Mouse (Mus musculus) G1E (cell line): ENCODE results near the gene Wdr92. TPM values are rescaled to one million over a fixed set of nuclear protein-coding genes. Genes with fewer than 3 reads are reported as not detected.
"Not testable (repeated sequence)": the region's sequence is repeated elsewhere in the genome, so short reads cannot be mapped to it uniquely, and the experiment has no call there.

Experiments used
- ATAC-seq: 2 replicates; pipeline ENCODE4 v1.8.0; 2016; ENCODE audit warnings: mild to moderate bottlenecking; ENCODE audit not compliant: insufficient number of reproducible peaks, poor library complexity, low FRiP score, severe bottlenecking; ENCODE audit errors: extremely low read depth
- DNase-seq: peaks from one replicate; pipeline ENCODE4 v3.0.0; 2012; ENCODE audit warnings: low spot score
- H3K27me3 ChIP-seq: 2 replicates; pipeline ENCODE4 v1.6.1; 2012; ENCODE audit warnings: mild to moderate bottlenecking, low read length, inconsistent platforms; ENCODE audit not compliant: insufficient read depth
- H3K36me3 ChIP-seq: replicated peaks from 2 replicates; pipeline ENCODE3; 2012; ENCODE audit warnings: mild to moderate bottlenecking, inconsistent platforms
- H3K4me1 ChIP-seq: 2 replicates; pipeline ENCODE4 v1.6.1; 2012; ENCODE audit warnings: low read depth, low read length, inconsistent platforms, mixed read lengths; ENCODE audit not compliant: insufficient read depth
- H3K4me3 ChIP-seq: 2 replicates; pipeline ENCODE4 v1.5.1; 2012; ENCODE audit warnings: low read depth, mild to moderate bottlenecking, inconsistent platforms, low read length, moderate library complexity, mixed read lengths
- H3K9me3 ChIP-seq: replicated peaks from 2 replicates; pipeline ENCODE4 v1.6.1; 2012; ENCODE audit warnings: inconsistent platforms
- CTCF ChIP-seq: IDR thresholded peaks from 2 replicates; pipeline ENCODE4 v1.5.1; 2012; ENCODE audit warnings: low read depth, low read length, inconsistent platforms, mixed read lengths
- GATA1 ChIP-seq: IDR thresholded peaks from 2 replicates; pipeline ENCODE4 v1.6.1; 2012; ENCODE audit warnings: borderline replicate concordance, low read length, inconsistent platforms, mixed read lengths
- GATA2 ChIP-seq: IDR thresholded peaks from 2 replicates; pipeline ENCODE4 v1.6.1; 2012; ENCODE audit warnings: low read depth, low read length, inconsistent platforms, borderline replicate concordance
- POLR2AphosphoS5 ChIP-seq: IDR thresholded peaks from 2 replicates; pipeline ENCODE4 v1.6.1; 2012; ENCODE audit warnings: low read depth, low read length, inconsistent platforms; ENCODE audit not compliant: insufficient replicate concordance
- TAL1 ChIP-seq: conservative IDR thresholded peaks from 2 replicates; pipeline ENCODE4 v1.6.1; 2012; ENCODE audit warnings: low read depth, low read length, inconsistent platforms, mixed read lengths
- polyA plus RNA-seq: library from polyadenylated mRNA; stranded (reverse); fragments of >175 nt; gene quantifications from 2 replicates; pipeline ENCODE4 v1.2.3, GENCODE M21; 2012
- total RNA-seq, 2 experiments: library from RNA; stranded (forward) in 1 of 2; stranded (reverse) in 1 of 2; fragments of 200-1000 nt in 1 of 2; fragments of >200 nt in 1 of 2; fragmentation: Nextera tagmentation in 1 of 2; gene quantifications; 2 replicates each; pipeline ENCODE4 v1.2.3; 2014 to 2017

Wdr92 gene
- total and polyA plus RNA-seq, 3 experiments, result 4.8 to 45.1 (median 29.6) TPM

DNA sequence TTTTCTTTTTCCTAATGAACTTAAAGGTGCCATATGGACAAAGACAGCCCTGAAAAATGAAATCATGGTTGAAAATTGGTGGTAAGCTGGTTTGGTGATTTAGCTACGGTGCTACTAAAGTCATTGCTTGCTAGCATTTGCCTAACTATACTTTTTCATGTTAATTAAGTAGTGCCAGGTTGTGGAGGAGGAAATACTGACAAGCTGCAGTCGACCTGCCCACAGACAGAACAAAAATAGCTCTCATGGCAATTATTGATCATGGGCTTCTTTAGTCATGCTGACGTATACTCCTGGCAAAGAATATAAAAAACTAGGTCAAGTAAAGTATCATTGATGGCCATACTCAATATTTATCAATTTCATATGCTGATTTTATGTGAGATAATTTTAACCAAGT is 33.6 kb downstream of the Wdr92 start:
- Histone ChIP-seq H3K36me3 (peaks cover 40% of the 10 kb centered on the region), H3K4me3 (no peak overlapping the region), H3K9me3 (no peaks in the 10 kb centered on the region), H3K27me3 (no peaks in the 10 kb centered on the region), H3K4me1 (peaks cover 32% of the 10 kb centered on the region)
- DNase-seq, result no peak
- no peak for ATAC-seq
- TF ChIP-seq TAL1 (no peak), GATA1 (no peak), CTCF (no peak), POLR2AphosphoS5 (no peak), GATA2 (no peak)

DNA sequence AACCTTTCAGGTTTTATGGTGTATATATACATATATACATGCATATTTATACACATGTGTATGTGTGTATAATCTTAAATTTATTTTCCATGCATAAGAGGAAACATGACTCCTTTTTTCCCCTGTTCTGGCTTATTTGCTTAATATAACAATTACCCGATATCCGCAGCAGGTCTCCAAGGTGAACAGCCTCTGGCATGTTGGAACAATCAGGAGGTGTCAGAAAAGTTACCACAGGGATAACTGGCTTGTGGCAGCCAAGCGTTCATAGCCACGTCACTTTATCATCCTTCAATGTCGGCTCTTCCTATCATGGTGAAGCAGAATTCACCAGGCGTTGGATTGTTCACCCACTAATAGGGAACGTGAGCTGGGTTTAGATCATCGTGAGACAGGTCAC is 39.2 kb downstream of the Wdr92 start:
- no peak overlapping the region for H3K4me3 ChIP-seq

DNA sequence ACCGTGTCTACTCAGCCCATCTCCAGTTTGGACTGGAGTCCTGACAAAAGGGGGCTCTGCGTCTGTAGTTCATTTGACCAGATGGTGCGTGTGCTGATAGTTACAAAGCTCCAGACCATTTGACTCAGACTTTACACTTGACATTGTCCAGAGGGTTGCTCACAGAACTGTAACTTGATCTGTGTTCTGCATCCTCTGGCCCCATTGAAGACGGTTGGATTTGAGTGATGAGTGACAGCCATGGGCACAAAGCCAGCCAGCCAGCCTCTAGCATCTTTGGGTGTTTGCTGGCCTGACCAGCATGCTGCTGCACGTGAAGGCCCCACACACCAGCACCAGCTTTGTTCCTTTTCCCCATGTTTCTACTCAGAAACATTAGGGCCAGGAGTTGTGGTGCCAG is 50.9 kb downstream of the Wdr92 start:
- H3K36me3 ChIP-seq, result peaks cover 86% of the 10 kb centered on the region
- no peaks in the 10 kb centered on the region for H3K9me3 ChIP-seq
- no peak overlapping the region for H3K4me3 ChIP-seq
- no peak for DNase-seq
- TF ChIP-seq CTCF, result no peak
- TF ChIP-seq GATA2, result no peak
- no peak for TF ChIP-seq GATA1
- TF ChIP-seq POLR2AphosphoS5, result no peak
- no peak for TF ChIP-seq TAL1
- H3K4me1 ChIP-seq, result no peaks in the 10 kb centered on the region
- no peak for ATAC-seq
- H3K27me3 ChIP-seq, result no peaks in the 10 kb centered on the region

More for the DNA sequence above, 39.2 kb downstream of the Wdr92 start:
- DNase-seq (no peak), ATAC-seq (peak; percentile 67; the same call in 1 of the 2 replicates)
- 0 out of 2 replicates have a peak, but pooled peaks cover 2% of the 10 kb centered on the region for H3K4me1 ChIP-seq
- no peaks in the 10 kb centered on the region for H3K9me3 ChIP-seq
- TF ChIP-seq GATA2, result no peak
- TF ChIP-seq CTCF, result no peak
- no peak for TF ChIP-seq GATA1
- no peak for TF ChIP-seq TAL1
- TF ChIP-seq POLR2AphosphoS5, result no peak
- peaks cover 75% of the 10 kb centered on the region for H3K36me3 ChIP-seq
- H3K27me3 ChIP-seq, result no peaks in the 10 kb centered on the region

DNA sequence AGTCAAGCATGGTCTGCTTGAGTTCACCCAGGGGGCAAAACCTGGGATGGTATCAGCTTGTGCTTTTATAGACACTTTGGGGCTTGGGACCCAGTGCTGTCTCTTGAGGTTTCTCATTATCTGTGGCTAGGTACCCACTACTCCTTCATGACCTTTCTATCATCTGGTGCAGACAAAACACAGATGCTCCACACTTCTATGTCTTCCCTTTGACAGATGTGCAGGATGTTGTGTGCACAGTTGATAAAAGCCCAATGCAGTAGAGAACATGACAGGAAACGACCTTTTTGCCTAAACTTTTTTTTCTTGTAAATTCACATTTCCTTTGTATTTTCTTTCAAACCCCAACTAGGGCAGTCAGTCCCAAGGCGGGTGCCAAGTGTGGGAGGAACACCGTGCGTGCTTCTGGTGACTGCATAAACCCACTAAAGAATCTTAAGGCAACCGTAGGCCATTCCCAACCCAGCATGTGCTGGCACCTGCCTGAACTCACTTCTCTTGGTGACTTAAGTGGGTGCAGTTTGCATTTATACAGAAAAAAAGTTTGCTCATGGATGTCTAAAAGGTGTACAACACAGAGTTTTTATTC is 54.6 kb downstream of the Wdr92 start:
- peak; percentile 28; the same call in 1 of the 2 replicates for ATAC-seq
- Histone ChIP-seq H3K27me3 (no peaks in the 10 kb centered on the region), H3K36me3 (peaks cover 65% of the 10 kb centered on the region), H3K9me3 (no peaks in the 10 kb centered on the region), H3K4me1 (no peaks in the 10 kb centered on the region), H3K4me3 (no peak overlapping the region)
- TF ChIP-seq TAL1, result no peak
- no peak for DNase-seq

DNA sequence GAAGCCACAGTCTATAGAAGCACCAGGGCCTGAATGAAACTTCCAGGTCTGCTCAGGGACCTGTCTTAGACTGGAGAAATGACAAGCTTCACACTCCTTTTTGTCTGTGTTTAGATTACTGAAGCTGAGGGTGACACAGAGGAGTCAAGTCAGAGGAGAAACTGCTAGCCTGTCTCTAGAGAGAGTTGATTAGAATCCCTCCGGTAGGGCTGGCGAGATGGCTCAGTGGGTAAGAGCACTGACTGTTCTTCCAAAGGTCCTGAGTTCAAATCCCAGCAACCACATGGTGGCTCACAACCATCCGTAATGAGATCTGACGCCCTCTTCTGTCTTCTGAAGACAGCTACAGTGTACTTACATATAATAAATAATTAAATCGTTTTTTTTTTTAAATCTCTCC is 56.7 kb downstream of the Wdr92 start:
- DNase-seq, H3K27me3 ChIP-seq, H3K4me1 ChIP-seq, H3K9me3 ChIP-seq, H3K4me3 ChIP-seq, ATAC-seq: not testable (repeated sequence)
- H3K36me3 ChIP-seq, result peaks cover 44% of the 10 kb centered on the region

DNA sequence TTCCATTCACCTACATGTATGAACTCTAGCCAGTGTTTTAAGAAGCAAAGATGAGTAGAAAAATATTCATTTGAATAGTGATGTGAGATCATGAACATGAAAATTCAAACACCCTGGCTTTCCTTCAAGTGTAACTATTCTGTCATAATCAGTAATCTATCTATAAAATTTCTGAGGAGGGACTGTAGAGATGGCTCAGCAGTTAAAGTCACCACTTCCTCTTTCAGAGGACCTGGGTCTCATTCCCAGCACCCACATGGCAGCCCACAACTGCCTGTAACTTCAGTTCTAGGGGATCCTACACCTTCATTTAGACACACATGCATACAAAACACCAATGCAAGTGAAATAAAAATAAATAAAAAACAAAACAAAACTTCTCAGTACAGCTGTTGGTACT is 66.8 kb downstream of the Wdr92 start:
- no peaks in the 10 kb centered on the region for H3K36me3 ChIP-seq
- no peaks in the 10 kb centered on the region for H3K9me3 ChIP-seq
- no peak for DNase-seq
- TF ChIP-seq GATA2 (no peak), TAL1 (no peak), CTCF (no peak), POLR2AphosphoS5 (no peak), GATA1 (no peak)
- no peak overlapping the region for H3K4me3 ChIP-seq
- no peaks in the 10 kb centered on the region for H3K27me3 ChIP-seq
- no peaks in the 10 kb centered on the region for H3K4me1 ChIP-seq
- ATAC-seq, result no peak

DNA sequence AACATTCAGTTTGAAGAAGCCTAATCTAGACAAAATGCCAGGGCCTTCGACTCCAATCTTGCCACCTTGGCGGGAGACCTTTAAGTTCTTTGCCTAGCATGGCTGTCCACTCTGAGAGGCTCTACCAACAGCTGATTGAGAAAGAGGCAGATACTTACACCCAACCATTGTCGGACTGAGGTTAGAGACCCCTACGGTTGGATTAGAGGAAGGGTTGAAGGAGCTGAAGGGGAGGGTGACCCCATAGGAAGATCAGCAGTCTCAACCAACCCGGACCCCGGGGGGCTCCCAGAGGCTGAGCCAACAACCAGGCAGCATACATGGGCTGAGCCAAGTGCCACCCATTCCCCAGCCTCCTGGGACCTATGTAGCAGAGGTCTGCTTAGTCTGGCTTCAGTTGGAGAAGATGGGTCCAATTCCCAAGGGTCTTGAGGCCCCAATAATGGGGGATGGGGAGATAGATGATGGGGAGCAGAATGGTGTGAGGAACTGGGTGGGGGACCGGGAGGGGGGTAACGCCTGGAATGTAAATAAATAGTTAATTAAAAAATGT is 75.0 kb downstream of the Wdr92 start:
- DNase-seq (no peak), ATAC-seq (no peak)
- H3K27me3 ChIP-seq, result no peaks in the 10 kb centered on the region
- H3K4me1 ChIP-seq, result peaks cover 5% of the 10 kb centered on the region
- no peak for TF ChIP-seq TAL1
- no peak for TF ChIP-seq POLR2AphosphoS5
- peaks cover 2% of the 10 kb centered on the region for H3K36me3 ChIP-seq
- H3K9me3 ChIP-seq, result no peaks in the 10 kb centered on the region
- peak overlapping the region; percentile 79; the same call in 1 of the 2 replicates for H3K4me3 ChIP-seq
